Mouse (Mus musculus): ENCODE measurements around the gene Abtb1.

Abtb1 gene

GRCm38 (mm10) chr6:88803051-88803450 is 38.7 kb downstream of the Abtb1 start:
- DNase-seq (ENCODE audit: low spot score in 2 of 2): no peak

DNA sequence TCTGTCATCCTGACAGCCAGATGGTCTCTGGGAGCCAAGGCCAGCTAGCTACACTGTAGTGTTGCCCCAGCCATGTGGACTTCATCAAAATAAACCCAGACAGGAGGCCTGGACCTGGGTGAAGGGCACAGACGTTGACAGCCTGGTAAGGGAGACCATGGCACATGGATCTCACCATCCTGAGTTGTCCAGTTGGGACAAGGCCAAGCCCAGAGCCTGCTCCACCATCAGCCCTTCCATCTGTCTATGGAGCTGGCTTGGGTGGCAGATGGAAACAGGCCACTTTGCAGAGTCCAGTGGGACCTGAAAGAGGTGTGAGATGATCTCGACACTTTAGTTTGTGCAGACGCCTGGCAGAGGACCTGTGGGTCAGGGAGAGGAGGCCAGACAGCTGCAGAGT is 41.0 kb downstream of the Abtb1 start:
- DNase-seq (ENCODE audit: low spot score in 2 of 2): no peak

DNA sequence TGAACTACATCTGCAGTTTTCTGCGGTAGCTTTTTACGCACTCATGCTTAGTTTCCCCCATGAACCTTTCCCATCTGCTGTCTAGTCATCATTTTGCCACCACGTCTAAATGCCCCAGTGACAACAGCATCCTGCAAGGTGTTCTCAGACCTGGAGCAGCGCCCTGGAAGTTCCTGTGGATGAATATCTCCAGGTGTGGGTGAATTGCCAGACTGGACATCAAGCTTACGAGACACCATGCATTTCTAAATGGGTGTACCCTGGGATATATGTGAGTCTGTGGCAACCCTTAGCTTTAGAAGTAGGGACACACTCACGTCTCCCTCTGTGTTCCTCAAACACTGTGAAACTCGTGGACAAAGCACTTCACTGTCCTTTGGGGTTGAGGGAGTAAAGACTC is 41.6 kb downstream of the Abtb1 start:
- DNase-seq (ENCODE audit: low spot score in 2 of 2): no peak

DNA sequence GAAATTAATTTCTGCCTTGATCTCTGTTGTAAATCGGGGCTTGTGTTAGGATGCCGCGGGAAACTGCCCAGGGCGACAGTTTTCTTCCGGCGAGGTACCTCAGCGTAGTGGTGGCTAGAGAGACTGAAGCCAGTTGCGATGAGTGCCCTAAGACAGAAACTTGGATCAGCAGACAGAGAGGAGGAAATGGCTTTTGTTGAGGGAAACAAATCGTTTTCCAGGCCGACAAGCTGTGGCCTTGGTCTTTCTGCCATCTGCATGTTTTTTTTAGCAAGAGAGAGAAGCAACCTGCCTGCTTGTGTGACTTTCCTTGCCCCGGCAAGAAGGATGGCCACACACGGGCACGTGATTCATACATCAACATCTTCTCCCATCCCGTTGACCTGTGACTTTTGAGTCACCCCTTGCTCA is 47.2 kb downstream of the Abtb1 start:
- DNase-seq (ENCODE audit: low spot score in 2 of 2): no peak

- DNase-seq (ENCODE audit: low spot score in 2 of 2): no peak
These were observed 47.9 kb downstream of the Abtb1 start for GRCm38 (mm10) chr6:88793872-88794271.

GRCm38 (mm10) chr6:88793243-88793642 is 48.5 kb downstream of the Abtb1 start:
- DNase-seq (ENCODE audit: low spot score in 2 of 2): no peak

- no peak for DNase-seq (ENCODE audit: low spot score in 2 of 2)
These were observed 49.6 kb downstream of the Abtb1 start for GRCm38 (mm10) chr6:88792147-88792691.

DNA sequence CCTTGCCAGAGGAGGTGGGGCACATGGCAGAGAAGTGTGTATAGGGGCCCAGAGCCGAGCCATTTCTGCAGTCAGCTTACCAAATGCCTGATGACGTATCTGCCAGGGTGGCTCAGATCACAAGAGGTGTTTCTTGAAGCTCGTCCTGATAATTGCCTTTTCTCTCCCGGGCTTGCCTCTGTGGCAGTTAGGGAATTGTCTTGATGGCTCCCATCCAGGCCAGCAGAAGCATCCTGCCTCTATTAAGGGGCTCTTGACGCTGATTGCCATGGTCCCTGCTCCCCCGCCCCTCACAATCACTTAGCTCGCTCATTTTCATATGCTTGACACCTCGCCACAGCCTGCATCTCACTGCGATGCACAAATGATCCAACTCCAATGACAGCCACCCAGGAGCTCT is 50.5 kb downstream of the Abtb1 start:
- no peak for DNase-seq (ENCODE audit: low spot score in 2 of 2)

- no peak for DNase-seq (ENCODE audit: low spot score in 2 of 2)
These were observed 53.6 kb downstream of the Abtb1 start for GRCm38 (mm10) chr6:88788219-88788618.

DNA sequence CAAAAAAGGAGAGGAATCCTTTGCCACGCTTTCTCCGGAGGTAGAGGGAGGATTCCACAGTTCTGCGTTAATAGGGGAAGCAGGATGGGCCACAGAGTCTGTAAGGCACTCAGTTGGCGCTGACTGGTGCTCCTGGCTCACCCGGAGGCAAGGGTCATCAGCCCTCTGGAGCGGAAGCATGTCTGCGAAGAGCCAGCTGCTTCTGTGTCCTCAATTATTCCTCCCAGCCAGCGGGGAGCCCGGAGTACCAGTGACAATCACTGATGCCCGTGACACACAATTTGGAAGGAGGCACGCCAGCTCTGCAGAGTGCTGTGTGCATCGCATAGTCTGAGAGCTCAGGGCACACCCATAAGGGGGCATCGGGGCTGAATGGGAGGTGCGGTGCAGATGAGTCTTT is 54.3 kb downstream of the Abtb1 start:
- DNase-seq (ENCODE audit: low spot score in 2 of 2): no peak

- peak in 1 of 2 experiments; percentile 64 for DNase-seq (ENCODE audit: low spot score in 2 of 2)
These were observed 54.9 kb downstream of the Abtb1 start for GRCm38 (mm10) chr6:88786732-88787445.
